Mouse (Mus musculus) olfactory bulb, adult 2 months (tissue): ENCODE data around the gene Ptn.
"Not testable (repeated sequence)": the region's sequence is repeated elsewhere in the genome, so short reads cannot be mapped to it uniquely, and the experiment has no call there.

ENCODE experiments used
- CTCF ChIP-seq: fragments of 200-500 bp; IDR thresholded peaks from 2 replicates; pipeline ENCODE4 v1.5.1; 2012; ENCODE audit warnings: low read depth, mild to moderate bottlenecking, low read length, moderate library complexity; ENCODE audit not compliant: insufficient read depth
- POLR2A ChIP-seq: fragments of 200-500 bp; IDR thresholded peaks from 2 replicates; pipeline ENCODE4 v1.6.1; 2012; ENCODE audit warnings: mild to moderate bottlenecking, low read depth, low read length, moderate library complexity; ENCODE audit not compliant: insufficient read depth

GRCm38 (mm10) chr6:36729811-36730210 is 80.2 kb downstream of the Ptn start:
- not testable (repeated sequence) for TF ChIP-seq POLR2A, CTCF
